Mouse (Mus musculus) cerebellum, postnatal 36 days (tissue): Measurements from ENCODE around the gene Zfp292.

Experiments
- DNase-seq, 2 experiments: peaks; one replicate each; pipeline ENCODE4 v3.0.0; 2021 to 2022; ENCODE audit warnings: mixed read lengths in 2 of 2

The Zfp292 gene

DNA sequence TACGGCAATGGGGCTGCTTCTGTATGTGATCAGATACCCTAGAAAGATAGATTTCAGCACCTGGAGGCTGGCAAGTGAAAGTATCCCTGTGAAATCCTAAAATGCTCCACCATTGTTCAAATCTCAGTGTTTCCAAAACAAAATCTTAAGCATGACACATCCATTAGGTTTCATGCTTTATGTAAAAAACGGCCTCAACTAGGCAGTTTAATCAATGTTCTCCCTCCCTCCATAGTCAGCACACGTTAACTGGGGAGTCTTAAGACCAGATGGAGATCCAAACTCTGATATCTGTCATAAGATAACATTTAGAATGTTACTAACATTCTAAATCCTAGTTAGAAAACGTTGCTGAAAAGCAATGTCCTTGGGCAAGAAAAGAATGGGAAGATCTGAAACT is 909 bp downstream of the Zfp292 start:
- no peak for DNase-seq

DNA sequence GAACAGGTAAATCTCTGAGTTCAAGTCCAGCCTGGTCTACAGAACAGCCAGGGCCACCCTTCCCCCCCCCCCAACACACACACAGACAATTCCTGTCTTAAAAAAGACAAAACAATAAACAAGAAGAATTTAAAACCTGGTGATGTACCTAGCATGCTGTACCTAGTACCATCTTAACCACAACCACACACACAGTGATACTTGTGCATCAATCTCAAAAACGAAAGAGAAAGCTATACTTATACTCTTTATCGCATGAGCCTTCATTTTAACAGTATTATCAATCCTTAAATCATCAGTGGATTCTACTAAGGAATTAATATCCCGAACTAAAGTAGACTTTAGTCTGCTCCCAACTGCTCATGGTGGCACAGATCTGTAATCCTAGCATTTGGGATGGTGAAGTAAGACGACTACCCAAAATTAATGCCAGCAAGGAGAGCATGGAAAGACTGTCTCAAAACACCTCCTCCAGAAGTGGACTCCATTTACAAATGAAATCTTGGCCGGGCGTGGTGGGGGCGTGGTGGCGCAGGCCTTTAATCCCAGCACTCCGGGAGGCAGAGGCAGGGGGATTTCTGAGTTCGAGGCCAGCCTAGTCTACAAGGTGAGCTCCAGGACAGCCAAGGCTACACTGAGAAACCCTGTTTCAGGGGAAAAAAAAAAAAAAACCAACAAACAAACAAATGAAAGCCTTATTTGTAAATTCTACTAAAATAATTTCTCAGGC is 1.7 kb downstream of the Zfp292 start:
- DNase-seq, result no peak

- no peak for DNase-seq
These were observed 8.5 kb downstream of the Zfp292 start for GRCm38 (mm10) chr4:34874234-34874633.

DNA sequence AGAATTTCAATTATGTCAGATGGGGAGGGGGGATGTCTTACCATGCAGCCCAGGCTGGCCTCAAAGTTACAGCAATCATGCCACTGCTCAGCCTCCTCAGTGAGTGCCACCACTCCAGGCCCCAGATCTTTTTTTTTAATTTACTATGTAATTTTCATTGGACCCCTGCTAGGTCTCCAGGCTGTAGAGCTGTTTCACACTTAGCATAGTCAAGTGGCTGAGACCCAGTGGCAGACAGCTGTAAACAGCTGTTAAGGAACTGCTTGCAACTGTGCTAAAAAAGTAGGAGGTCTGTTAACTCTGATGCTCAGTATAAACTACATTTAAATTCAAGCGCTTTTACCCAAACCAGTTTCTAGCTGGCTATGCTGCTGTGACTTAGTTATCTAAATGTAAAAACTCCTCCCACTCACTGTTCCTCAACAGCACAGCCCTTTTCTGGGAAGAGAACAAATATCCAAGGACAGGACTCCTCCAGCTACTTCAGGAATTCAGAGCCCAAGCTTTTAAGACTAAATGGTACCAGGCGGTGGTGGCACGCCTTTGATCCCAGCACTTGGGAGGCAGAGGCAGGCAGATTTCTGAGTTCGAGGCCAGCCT is 9.8 kb downstream of the Zfp292 start:
- no peak for DNase-seq

DNA sequence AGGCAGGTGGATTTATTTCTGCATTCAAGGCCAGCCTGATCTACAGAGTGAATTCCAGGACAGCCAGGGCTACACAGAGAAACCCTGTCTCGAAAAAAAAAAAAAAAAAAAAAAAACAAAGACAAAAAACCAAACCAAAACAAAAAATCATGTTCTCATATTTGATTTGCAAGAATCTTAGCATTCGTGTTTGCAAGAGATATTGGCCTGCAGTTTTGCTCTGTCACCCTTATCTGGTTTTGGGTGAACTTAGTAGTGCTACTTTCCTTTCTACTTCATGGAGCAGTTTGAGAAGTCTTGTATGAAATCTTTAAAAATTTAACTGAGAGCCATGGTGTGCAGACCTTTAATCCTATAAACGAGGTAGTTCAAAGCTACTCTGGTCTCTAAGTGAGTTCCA is 12.9 kb downstream of the Zfp292 start:
- no peak for DNase-seq

- DNase-seq, result no peak
These were observed 21.3 kb downstream of the Zfp292 start for GRCm38 (mm10) chr4:34861438-34861837.

GRCm38 (mm10) chr4:34859416-34859815 is 23.3 kb downstream of the Zfp292 start:
- no peak for DNase-seq

GRCm38 (mm10) chr4:34858903-34859302 is 23.9 kb downstream of the Zfp292 start:
- no peak for DNase-seq

DNA sequence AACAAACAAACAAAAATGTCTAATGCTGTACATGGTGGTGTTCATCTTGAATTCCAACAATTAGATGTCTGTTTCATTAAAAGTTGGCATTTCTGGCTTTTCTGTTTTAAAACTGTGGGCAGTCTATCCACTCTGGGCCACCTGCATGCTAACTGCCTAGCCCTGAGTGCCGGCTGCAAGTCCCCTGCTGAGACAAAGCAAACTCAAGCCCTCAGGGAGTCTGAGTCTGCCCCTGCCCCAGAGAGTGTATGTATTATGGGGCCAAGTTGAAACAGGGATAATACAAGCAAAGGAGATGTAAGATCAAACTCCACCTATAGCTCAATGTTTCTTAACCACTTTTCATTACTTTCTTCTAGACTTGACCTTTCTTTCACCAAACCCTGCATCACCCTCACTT is 26.8 kb downstream of the Zfp292 start:
- DNase-seq, result no peak

DNA sequence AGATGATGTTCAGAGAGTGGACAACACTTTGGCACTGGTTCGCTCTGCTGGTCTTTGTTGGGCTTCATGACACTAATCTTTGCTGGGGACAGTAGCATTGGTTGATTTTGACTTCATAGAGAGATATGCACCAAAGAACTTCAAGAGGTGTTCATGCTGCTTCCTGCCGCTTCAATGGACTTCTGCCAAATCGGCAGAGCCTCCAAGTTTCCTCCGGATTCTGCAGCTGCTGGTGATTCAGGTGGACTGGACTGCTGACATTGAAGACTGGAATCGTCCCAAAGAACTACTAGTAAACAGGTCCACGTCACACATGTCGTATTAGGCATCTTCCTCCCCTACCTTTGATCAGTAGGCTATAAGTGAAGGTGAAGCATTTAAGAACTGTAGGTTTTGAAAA is 30.7 kb downstream of the Zfp292 start:
- DNase-seq, result peak in 1 of 2 experiments; percentile 25

GRCm38 (mm10) chr4:34850156-34850555 is 32.6 kb downstream of the Zfp292 start:
- DNase-seq, result no peak

- no peak for DNase-seq
These were observed 35.0 kb downstream of the Zfp292 start for GRCm38 (mm10) chr4:34847679-34848309.

GRCm38 (mm10) chr4:34843839-34844238 is 38.9 kb downstream of the Zfp292 start:
- no peak for DNase-seq

- no peak for DNase-seq
These were observed 39.9 kb downstream of the Zfp292 start for GRCm38 (mm10) chr4:34842826-34843225.

GRCm38 (mm10) chr4:34831496-34831895 is 51.3 kb downstream of the Zfp292 start:
- no peak for DNase-seq

DNA sequence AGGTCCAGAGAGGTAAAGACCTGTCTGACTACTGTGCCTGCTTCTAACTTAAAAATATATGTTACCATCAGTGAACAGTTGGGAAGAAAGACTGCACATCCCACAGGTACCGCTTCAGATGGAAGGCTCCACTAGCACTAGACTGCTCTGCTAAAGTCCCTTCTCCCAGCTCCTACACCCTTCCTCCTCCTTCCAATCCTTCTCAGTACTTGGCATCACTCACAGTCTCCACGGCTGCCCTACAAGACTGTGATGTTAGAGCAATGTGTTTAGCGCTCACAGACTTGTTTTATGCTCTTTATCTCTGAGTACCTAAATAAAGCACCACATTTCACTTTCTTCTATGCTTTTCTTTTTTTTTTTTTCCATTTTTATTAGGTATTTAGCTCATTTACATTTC is 53.3 kb downstream of the Zfp292 start:
- no peak for DNase-seq

- DNase-seq, result no peak
These were observed 58.9 kb downstream of the Zfp292 start for GRCm38 (mm10) chr4:34823901-34824300.

- no peak for DNase-seq
These were observed 62.9 kb downstream of the Zfp292 start for GRCm38 (mm10) chr4:34819904-34820303.

DNA sequence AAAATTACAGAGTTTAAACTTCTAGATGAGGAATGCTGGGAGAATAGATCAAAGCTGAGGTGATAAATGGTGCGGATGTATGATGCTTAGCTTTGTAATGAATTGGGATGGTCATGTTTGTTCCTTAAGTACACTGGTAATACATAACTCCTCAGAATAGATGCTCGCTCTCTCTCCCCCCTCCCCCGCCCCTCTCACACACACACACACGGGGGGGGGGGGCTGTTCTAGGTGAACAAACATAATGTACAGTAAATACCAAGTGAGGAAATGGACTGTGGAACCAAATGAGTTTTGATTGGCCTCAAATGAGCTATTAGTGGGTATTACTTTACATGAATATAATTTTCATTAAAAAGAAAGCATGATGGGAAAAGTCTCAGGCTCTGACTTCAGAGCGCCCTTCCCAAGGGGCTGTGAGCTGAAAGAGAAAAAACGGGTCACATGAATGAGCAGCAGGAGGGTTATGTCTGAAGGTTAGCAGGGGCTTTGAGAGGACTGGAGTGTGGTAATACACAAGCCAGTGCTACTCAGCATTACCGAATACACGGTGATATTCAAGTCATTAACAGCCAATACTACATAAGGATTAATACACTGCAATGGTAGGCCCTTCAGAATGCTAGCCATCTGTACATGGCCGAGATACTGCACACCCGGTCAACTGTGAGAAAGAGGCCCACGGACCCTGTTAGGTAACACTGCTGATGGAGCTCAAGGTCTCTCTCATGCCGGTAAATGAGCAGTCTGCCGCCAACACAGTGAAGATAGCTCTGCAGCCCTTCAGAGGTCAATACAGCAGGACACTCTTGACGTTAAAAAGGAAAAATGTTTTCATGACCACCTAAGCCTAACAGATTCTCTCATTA is 81.4 kb downstream of the Zfp292 start:
- no peak for DNase-seq

DNA sequence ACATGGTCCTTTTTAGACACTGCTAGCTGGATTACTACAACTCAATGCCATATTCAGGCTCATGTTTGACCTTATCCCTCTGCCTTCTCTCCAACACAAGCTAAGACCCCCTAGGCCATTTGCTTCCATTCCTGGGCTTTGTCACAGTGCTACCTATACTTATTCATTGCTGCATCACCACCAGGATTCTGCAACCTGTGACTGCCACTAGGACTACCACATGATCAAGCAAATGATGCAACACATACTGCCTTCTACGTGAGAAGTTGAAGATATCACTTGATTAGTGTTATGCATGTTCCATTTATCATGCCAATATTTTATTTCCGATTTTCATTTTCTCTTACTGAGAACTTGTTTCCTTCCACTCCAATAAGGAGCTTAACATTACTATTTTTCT is 84.8 kb downstream of the Zfp292 start:
- no peak for DNase-seq

- DNase-seq, result no peak
These were observed 85.3 kb downstream of the Zfp292 start for GRCm38 (mm10) chr4:34797294-34797983.

- DNase-seq, result no peak
These were observed 86.5 kb downstream of the Zfp292 start for GRCm38 (mm10) chr4:34796294-34796693.

- no peak for DNase-seq
These were observed 96.3 kb downstream of the Zfp292 start for GRCm38 (mm10) chr4:34786476-34786875.
